ENCODE assay signal across 24 mouse cellular contexts in genomic region chr5:99828516-99828915, GRCm38 (mm10).
DNase-seq lines count a peak whose midpoint lies in the region; ATAC-seq and TF ChIP-seq lines count a peak whose summit lies in the region.
"Had no signal": no experiment of that assay in that cellular context is flagged by ENCODE, and none has a peak within 500 bp of the region (broad histone marks: within the 10 kb centered on the region; RNA-seq: fewer than 3 reads in every experiment).

No protein-coding gene starts in this region.

- H3K36me3 ChIP-seq in kidney, postnatal 0 days (ENCODE audit: insufficient read depth, low read length) = no peaks in the 10 kb centered on the region
- H3K36me3 ChIP-seq: embryonic facial prominence, embryonic 13.5 days; limb, embryonic 12.5 days; liver, embryonic 13.5 days; neural tube, embryonic 15.5 days had no signal

- no peak overlapping the region for H3K4me3 ChIP-seq in kidney, postnatal 0 days (replicated peaks; ENCODE audit: low read depth, low read length)
- H3K4me3 ChIP-seq: embryonic facial prominence, embryonic 13.5 days; erythroblast, embryonic 14.5 days; forebrain, embryonic 13.5 days; limb, embryonic 12.5 days; liver, embryonic 13.5 days; neural tube, embryonic 15.5 days had no signal

- no peak for TF ChIP-seq CTCF in kidney, postnatal 0 days (IDR thresholded peaks at IDR 0.05; ENCODE audit: low read depth)

- H3K9ac ChIP-seq in kidney, postnatal 0 days (ENCODE audit: low read depth, low read length) = no peak overlapping the region
- H3K9ac ChIP-seq: embryonic facial prominence, embryonic 13.5 days; forebrain, embryonic 13.5 days; limb, embryonic 12.5 days; liver, embryonic 13.5 days; lung, embryonic 14.5 days; neural tube, embryonic 15.5 days had no signal

- DNase-seq in kidney, postnatal 0 days (ENCODE audit: low spot score) = peak; percentile 10
- no peak for DNase-seq in kidney, adult 9 months
- DNase-seq in thymus, postnatal 14 days = peak; percentile 42
- no peak for DNase-seq in adipocyte (ENCODE audit: low spot score)
- DNase-seq in left cerebral cortex, adult 9 months (ENCODE audit: low spot score in 2 of 2) = no peak
- no peak for DNase-seq in cerebellum, postnatal 14 days
- DNase-seq: adrenal gland, postnatal 25 days; cerebellum, adult 9-10 months; gastrocnemius, postnatal 36 days; heart, postnatal 4 days; kidney, adult 11 months; layer of hippocampus, adult 9-11 months; liver, embryonic 13.5 days; lung, embryonic 14.5 days; lung, postnatal 4 days had no signal

- no peaks in the 10 kb centered on the region for H3K4me1 ChIP-seq in kidney, postnatal 0 days (replicated peaks; ENCODE audit: insufficient read depth, low read length)
- H3K4me1 ChIP-seq: forebrain, embryonic 13.5 days; limb, embryonic 12.5 days; liver, embryonic 13.5 days; neural tube, embryonic 15.5 days had no signal

- no peaks in the 10 kb centered on the region for H3K9me3 ChIP-seq in kidney, postnatal 0 days (replicated peaks; ENCODE audit: low read length)
- H3K9me3 ChIP-seq: embryonic facial prominence, embryonic 13.5 days; forebrain, embryonic 13.5 days; limb, embryonic 12.5 days; liver, embryonic 13.5 days; neural tube, embryonic 15.5 days had no signal

- H3K4me2 ChIP-seq in kidney, postnatal 0 days (ENCODE audit: low read length) = no peak overlapping the region
- H3K4me2 ChIP-seq: embryonic facial prominence, embryonic 13.5 days; forebrain, embryonic 13.5 days; limb, embryonic 12.5 days; liver, embryonic 13.5 days; lung, embryonic 14.5 days; midbrain, embryonic 11.5 days; neural tube, embryonic 15.5 days had no signal

- no peak for ATAC-seq in kidney, postnatal 0 days (replicated peaks; ENCODE audit: low FRiP score, low read depth)
- peak; percentile 41 for ATAC-seq in CD4-positive, CD25-positive, alpha-beta regulatory T cell, adult 4 months
- ATAC-seq in inflammation-experienced regulatory T-cells, adult 6 months = peak; percentile 21
- ATAC-seq: forebrain, embryonic 13.5 days; hindbrain, embryonic 16.5 days had no signal

- 25% methylated on average over 7 of the region's 7 CpGs for WGBS in kidney, postnatal 0 days

- H3K27ac ChIP-seq in kidney, postnatal 0 days = no peak overlapping the region
- H3K27ac ChIP-seq: embryonic facial prominence, embryonic 13.5 days; forebrain, embryonic 13.5 days; limb, embryonic 12.5 days; liver, embryonic 13.5 days; neural tube, embryonic 15.5 days had no signal

- H3K27me3 ChIP-seq in kidney, postnatal 0 days (ENCODE audit: insufficient read depth, low read length) = no peaks in the 10 kb centered on the region
- H3K27me3 ChIP-seq: embryonic facial prominence, embryonic 13.5 days; forebrain, embryonic 13.5 days; limb, embryonic 12.5 days; liver, embryonic 13.5 days; neural tube, embryonic 15.5 days had no signal

Comparison
In these comparisons a context has a peak if more than half of its experiments do, and no peak if none do; other contexts are left out.
1. DNase-seq: peak in kidney, postnatal 0 days (single experiment) and thymus, postnatal 14 days (single experiment); none in kidney, adult 9 months (single experiment), adipocyte (single experiment), left cerebral cortex, adult 9 months (0 of 2) and cerebellum, postnatal 14 days (0 of 2).